Mouse (Mus musculus): Measurements from ENCODE around the gene Xrcc6.

DNA sequence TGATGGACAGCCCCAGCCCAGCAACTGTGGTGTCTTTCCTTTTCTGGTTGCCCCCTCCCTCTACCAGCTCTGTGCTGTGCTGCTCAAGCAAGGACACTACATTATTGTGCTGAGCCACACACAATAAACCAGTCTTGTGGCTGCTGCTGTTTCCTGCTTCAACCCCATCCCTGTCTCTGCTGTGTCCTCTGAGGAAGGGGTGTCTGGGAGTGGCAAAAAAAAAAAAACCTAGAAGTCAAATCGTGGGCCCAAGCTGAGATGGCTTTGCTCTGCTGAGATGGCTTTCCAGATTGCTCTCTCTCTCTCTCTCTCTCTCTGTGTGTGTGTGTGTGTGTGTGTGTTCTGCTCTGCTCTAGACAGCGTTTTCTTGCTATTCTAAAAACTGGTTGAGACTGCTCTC is 19.2 kb upstream of the Xrcc6 start:
- no peak for TF ChIP-seq CTCF (IDR thresholded peaks at IDR 0.05; ENCODE audit: extremely low read depth, insufficient read length, insufficient replicate concordance, low read depth, low read length)
- no peak for TF ChIP-seq POLR2A (IDR thresholded peaks at IDR 0.05; ENCODE audit: low read depth, low read length)

Data from small intestine, adult 2 months (tissue).